Mouse (Mus musculus) hindbrain, embryonic 10.5 days (tissue): ENCODE measurements at regions not wholly inside any gene's neighbourhood (a gene's known extent, or its start where the extent isn't known, plus 50 kb on each side); places are given as distances from the start of the nearest gene placed in this dataset.

ENCODE experiments used
- DNase-seq: peaks from one replicate; pipeline ENCODE4 v3.0.0-alpha.2; 2017; ENCODE audit warnings: low spot score
- H3K27ac ChIP-seq: fragments of 300-500 bp; sonication (generic); 2 replicates; pipeline ENCODE4 v1.5.1; 2016; ENCODE audit warnings: mild to moderate bottlenecking, moderate library complexity
- H3K27me3 ChIP-seq: fragments of 300-500 bp; sonication (generic); 2 replicates; pipeline ENCODE4 v1.6.1; 2016; ENCODE audit warnings: mild to moderate bottlenecking; ENCODE audit not compliant: poor library complexity, insufficient read depth, severe bottlenecking
- H3K36me3 ChIP-seq: fragments of 300-500 bp; sonication (generic); 2 replicates; pipeline ENCODE4 v1.6.1; 2016; ENCODE audit warnings: mild to moderate bottlenecking, moderate library complexity
- H3K4me1 ChIP-seq: fragments of 300-500 bp; sonication (generic); replicated peaks from 2 replicates; pipeline ENCODE4 v1.6.1; 2016; ENCODE audit warnings: mild to moderate bottlenecking
- H3K4me3 ChIP-seq: fragments of 300-500 bp; sonication (generic); 2 replicates; pipeline ENCODE4 v1.5.1; 2016; ENCODE audit warnings: mild to moderate bottlenecking, moderate library complexity
- H3K9me3 ChIP-seq: fragments of 300-500 bp; sonication (generic); 2 replicates; pipeline ENCODE4 v1.6.1; 2016; ENCODE audit warnings: mild to moderate bottlenecking, moderate library complexity
- WGBS: fragments of 180-500 bp; shearing (Covaris S2); methylation state at CpG from one replicate; pipeline ENCODE4 v1.1.7; 2016; 5-methylcytosine and 5-hydroxymethylcytosine counted together

DNA sequence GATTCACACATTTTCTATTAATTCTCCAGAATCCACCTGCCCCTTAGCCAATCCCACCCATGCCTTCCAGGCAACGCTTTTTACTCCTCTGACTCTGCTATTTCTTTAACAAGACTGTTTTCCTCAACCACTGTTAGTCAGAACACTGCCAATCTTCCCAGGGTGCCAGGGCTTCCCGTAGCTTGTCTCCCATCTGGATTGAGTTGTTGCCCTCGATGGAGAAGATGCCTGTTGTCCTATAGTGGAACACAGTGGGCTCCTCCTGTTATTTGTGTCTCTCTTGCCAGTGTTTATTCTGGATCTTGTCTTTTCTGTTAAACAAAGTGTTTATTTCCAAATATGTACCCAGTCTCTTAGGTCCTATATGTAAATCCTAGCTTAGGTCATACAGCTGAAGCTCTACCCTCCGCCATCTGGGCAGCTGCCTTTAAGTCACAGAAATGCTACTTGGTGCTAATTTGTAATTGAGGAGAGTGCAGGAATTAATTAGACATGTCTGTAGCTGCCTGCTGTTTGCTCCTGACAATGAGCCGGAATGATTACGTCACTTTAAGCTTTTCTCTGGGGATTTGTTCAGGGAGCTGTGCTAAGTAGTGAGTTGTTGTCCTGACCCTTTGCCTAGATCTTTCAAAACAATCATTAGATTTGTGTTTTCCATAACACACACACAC lies 115.3 kb upstream of the Xpo1 start:
- 57% methylated on average over 6 of the region's 6 CpGs for WGBS

GRCm38 (mm10) chr11:23141100-23141837 lies 114.6 kb upstream of the Xpo1 start:
- peaks cover 12% of the 10 kb centered on the region; the same call in 1 of the 2 replicates for H3K4me1 ChIP-seq
- no peaks in the 10 kb centered on the region for H3K36me3 ChIP-seq
- no peaks in the 10 kb centered on the region for H3K9me3 ChIP-seq
- H3K27me3 ChIP-seq: no peaks in the 10 kb centered on the region
- WGBS: 76% methylated on average over 12 of the region's 12 CpGs
- H3K27ac ChIP-seq: no peak overlapping the region
- no peak for DNase-seq
- no peak overlapping the region for H3K4me3 ChIP-seq

More for the DNA sequence above, 115.3 kb upstream of the Xpo1 start:
- H3K36me3 ChIP-seq: no peaks in the 10 kb centered on the region
- DNase-seq: no peak
- H3K27ac ChIP-seq: no peak overlapping the region
- peaks cover 12% of the 10 kb centered on the region; the same call in 1 of the 2 replicates for H3K4me1 ChIP-seq
- no peaks in the 10 kb centered on the region for H3K27me3 ChIP-seq
- no peak overlapping the region for H3K4me3 ChIP-seq
- H3K9me3 ChIP-seq: no peaks in the 10 kb centered on the region

DNA sequence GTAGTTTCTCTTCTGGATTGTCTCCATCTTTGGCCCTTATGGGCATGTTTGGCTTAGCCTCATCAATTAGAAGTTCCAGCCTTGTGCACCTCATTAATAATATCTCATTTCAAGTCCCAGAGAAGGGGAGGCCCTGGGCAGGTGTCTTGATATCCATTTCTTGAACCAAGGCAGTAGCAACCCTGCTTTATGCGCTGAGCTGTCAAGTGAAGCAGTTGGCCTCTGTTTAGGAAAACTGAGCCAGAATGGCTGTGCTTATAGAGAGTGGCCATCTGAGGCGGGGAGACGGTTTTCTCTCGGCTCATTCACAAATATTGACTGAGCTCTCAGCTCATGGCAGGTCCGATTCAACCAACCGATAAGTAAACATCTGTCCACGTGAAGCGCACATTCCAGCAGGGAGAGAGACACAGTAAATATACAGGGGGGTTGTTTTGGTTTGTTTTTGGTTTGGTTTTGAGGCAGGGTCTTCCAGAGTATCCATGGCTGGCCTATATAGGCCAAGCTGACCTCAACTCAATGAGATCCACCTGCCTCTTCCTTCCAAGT lies 107.7 kb upstream of the Xpo1 start:
- Histone ChIP-seq H3K9me3 (no peaks in the 10 kb centered on the region), H3K36me3 (no peaks in the 10 kb centered on the region), H3K4me1 (no peaks in the 10 kb centered on the region), H3K27me3 (no peaks in the 10 kb centered on the region), H3K4me3 (no peak overlapping the region), H3K27ac (no peak overlapping the region)
- DNase-seq: no peak
- WGBS: 83% methylated on average over 8 of the region's 8 CpGs

DNA sequence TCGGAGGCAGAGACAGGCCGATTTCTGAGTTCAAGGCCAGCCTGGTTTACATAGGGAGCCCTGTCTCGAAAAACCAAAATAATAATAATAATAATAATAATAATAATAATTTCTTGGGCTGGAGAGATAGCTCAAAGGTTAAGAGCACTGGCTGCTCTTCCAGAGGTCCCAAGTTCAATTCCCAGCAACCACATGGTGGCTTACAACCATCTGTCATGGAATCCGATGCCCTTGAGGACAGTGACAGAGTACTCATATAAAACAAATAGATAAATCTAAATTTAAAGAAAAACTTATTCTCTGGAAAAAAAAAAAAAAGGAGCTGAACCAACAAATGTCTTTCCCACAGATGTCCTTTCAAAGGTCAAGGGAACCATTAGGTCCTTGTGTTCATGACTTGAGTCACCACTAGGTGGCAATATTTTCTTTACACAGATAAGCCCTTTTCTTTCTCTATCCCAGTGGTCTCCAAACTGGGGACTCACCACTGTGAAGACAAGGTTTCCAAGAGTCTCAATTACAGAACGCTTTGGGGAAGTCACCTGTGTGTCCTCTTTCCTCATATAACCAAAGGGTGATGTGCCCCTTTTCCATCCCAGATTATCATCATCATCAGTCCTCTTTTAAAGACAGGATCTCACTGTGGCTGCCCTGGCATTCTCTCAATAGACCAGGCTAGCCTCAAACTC lies 106.1 kb upstream of the Xpo1 start:
- no peaks in the 10 kb centered on the region for H3K9me3 ChIP-seq
- no peak for DNase-seq
- H3K27ac ChIP-seq: no peak overlapping the region
- no peaks in the 10 kb centered on the region for H3K36me3 ChIP-seq
- no peak overlapping the region for H3K4me3 ChIP-seq
- 63% methylated on average over 5 of the region's 5 CpGs for WGBS
- no peaks in the 10 kb centered on the region for H3K27me3 ChIP-seq
- H3K4me1 ChIP-seq: no peaks in the 10 kb centered on the region

GRCm38 (mm10) chr11:23154851-23155250 lies 101.0 kb upstream of the Xpo1 start:
- H3K27me3 ChIP-seq: no peaks in the 10 kb centered on the region
- no peak overlapping the region for H3K4me3 ChIP-seq

GRCm38 (mm10) chr11:23168546-23169218 lies 87.2 kb upstream of the Xpo1 start:
- H3K9me3 ChIP-seq: no peaks in the 10 kb centered on the region
- 85% methylated on average over 12 of the region's 12 CpGs for WGBS
- H3K4me3 ChIP-seq: no peak overlapping the region
- no peaks in the 10 kb centered on the region for H3K36me3 ChIP-seq
- no peak overlapping the region for H3K27ac ChIP-seq
- H3K4me1 ChIP-seq: no peaks in the 10 kb centered on the region
- no peaks in the 10 kb centered on the region for H3K27me3 ChIP-seq
- no peak for DNase-seq

More at GRCm38 (mm10) chr11:23154851-23155250, 101.0 kb upstream of the Xpo1 start:
- Histone ChIP-seq H3K27ac (no peak overlapping the region), H3K36me3 (no peaks in the 10 kb centered on the region), H3K9me3 (no peaks in the 10 kb centered on the region), H3K4me1 (no peaks in the 10 kb centered on the region)
- 57% methylated on average over 1 of the region's 1 CpGs for WGBS
- DNase-seq: no peak

DNA sequence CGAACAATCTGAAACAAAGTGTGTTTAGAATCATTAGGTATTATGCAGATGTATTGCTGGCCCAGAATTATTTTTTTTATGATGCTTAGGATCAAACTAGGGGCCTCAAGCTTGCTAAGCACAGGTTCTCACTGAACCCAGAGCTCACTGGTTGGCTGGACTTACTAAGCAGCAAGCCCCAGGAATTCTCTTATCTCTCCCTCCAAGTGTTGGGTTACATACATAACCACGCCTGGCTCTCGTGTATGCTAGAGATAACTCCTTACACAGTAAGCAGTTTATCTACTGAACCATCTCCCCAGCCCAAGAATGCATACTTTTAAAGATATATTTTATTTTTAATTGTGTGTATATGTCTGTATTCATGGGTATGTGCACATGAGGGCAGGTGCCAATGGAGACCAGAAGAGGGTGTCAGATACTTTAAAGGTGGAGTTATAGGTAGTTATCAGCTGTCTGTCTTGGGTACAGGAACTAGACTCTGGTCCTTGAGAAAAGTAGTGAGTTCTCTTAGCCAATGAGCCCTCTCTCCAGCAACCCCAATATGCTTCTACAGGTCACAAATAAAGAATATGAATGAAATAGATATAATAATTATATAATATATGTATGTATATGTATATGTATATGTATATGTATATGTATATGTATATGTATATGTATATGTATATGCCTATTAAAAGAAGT lies 86.0 kb upstream of the Xpo1 start:
- WGBS: 88% methylated on average over 3 of the region's 3 CpGs
- no peak for DNase-seq
- H3K36me3 ChIP-seq: no peaks in the 10 kb centered on the region
- H3K27me3 ChIP-seq: no peaks in the 10 kb centered on the region
- no peaks in the 10 kb centered on the region for H3K9me3 ChIP-seq
- no peak overlapping the region for H3K27ac ChIP-seq
- H3K4me3 ChIP-seq: no peak overlapping the region
- no peaks in the 10 kb centered on the region for H3K4me1 ChIP-seq

DNA sequence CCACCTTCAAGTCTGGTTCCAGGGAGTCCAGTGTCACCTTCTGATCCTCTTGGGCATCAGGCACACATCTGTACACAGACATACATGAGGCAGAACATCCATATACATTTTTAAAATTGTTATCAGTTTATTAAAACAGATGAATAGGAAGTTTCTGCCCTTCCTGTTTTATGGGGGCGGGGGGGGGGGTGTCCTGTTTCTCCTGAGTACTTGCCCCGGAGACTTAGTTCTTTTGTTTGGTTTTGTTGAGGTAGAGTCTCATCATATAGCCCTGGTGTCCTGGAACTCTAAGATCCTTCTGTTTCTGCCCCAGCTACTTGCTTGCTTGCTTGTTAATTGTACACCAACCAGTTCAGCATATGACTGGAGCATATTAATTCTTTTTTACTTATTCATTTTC lies 85.0 kb upstream of the Xpo1 start:
- Histone ChIP-seq H3K27ac (no peak overlapping the region), H3K36me3 (no peaks in the 10 kb centered on the region), H3K4me1 (no peaks in the 10 kb centered on the region), H3K4me3 (no peak overlapping the region), H3K9me3 (no peaks in the 10 kb centered on the region), H3K27me3 (no peaks in the 10 kb centered on the region)
- WGBS: 78% methylated on average over 2 of the region's 2 CpGs
- DNase-seq: no peak

- H3K36me3 ChIP-seq: no peaks in the 10 kb centered on the region
- 96% methylated on average over 1 of the region's 1 CpGs for WGBS
Observed at GRCm38 (mm10) chr11:23171760-23172159, 84.1 kb upstream of the Xpo1 start.

DNA sequence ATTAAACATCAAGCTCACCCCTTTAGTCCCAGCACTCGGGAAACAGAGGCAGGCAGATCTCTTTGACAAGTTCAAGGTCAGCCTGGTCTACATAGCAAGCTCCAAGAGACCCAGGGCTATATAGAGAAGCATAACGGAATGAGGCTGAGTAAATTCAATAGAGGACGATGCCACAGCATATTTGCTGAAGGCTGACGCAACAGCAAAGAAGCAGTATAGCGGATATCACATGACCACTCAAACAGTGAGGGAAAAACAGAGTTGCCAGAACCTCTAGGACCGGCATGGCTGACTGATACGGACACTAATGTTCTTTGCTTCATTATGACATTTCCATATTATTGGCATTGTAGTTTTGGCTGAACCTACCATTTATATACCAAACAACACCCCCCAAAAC lies 74.2 kb upstream of the Xpo1 start:
- WGBS: 92% methylated on average over 7 of the region's 7 CpGs
- Histone ChIP-seq H3K27ac (no peak overlapping the region), H3K4me1 (no peaks in the 10 kb centered on the region), H3K27me3 (no peaks in the 10 kb centered on the region), H3K9me3 (peaks cover 15% of the 10 kb centered on the region), H3K4me3 (no peak overlapping the region), H3K36me3 (no peaks in the 10 kb centered on the region)
- DNase-seq: no peak

More at GRCm38 (mm10) chr11:23171760-23172159, 84.1 kb upstream of the Xpo1 start:
- Histone ChIP-seq H3K4me1 (no peaks in the 10 kb centered on the region), H3K27me3 (no peaks in the 10 kb centered on the region), H3K27ac (no peak overlapping the region), H3K4me3 (no peak overlapping the region), H3K9me3 (no peaks in the 10 kb centered on the region)
- DNase-seq: no peak

- H3K4me3 ChIP-seq: no peak overlapping the region
- WGBS: 95% methylated on average over 2 of the region's 2 CpGs
- H3K27me3 ChIP-seq: no peaks in the 10 kb centered on the region
- no peaks in the 10 kb centered on the region for H3K4me1 ChIP-seq
- H3K36me3 ChIP-seq: no peaks in the 10 kb centered on the region
- H3K27ac ChIP-seq: no peak overlapping the region
- DNase-seq: no peak
- peaks cover 15% of the 10 kb centered on the region for H3K9me3 ChIP-seq
Observed at GRCm38 (mm10) chr11:23185211-23185610, 70.6 kb upstream of the Xpo1 start.
